Mouse (Mus musculus): ENCODE results near the gene Uncx.

The Uncx gene

GRCm38 (mm10) chr5:139543214-139543613 is at the start of gene Uncx:
Uncx (plus strand) TSS chr5:139543494.
- in situ Hi-C loops (cut with MboI, MseI), result no loop called here

- in situ Hi-C loops (cut with MboI, MseI), result no loop called here
These were observed 49.6 kb upstream of the Uncx start for GRCm38 (mm10) chr5:139493690-139494089.

GRCm38 (mm10) chr5:139495019-139495669 is 48.1 kb upstream of the Uncx start:
- in situ Hi-C loops (cut with MboI, MseI), result no loop called here

- in situ Hi-C loops (cut with MboI, MseI), result no loop called here
These were observed 46.4 kb upstream of the Uncx start for GRCm38 (mm10) chr5:139496939-139497338.

GRCm38 (mm10) chr5:139498791-139499190 is 44.5 kb upstream of the Uncx start:
- in situ Hi-C loops (cut with MboI, MseI), result no loop called here

DNA sequence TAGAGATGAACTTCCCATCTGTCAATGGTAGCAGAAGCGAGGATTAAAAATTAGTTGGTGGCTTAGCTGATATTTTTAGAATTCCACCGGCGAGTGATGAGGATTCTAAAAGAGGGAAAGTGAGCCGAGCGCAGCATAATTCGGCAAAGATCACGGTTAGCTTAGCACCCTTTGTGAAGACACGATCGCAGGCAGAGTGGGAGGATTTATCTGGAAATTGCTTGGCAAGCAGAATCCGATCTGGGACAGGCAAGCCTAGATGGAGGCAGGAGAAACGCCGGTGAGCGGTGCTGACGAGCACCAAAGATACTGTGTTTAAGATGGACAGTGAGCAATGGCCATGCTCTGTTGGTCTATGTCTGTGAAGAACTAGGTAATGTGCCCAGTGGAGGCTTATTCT is 41.0 kb upstream of the Uncx start:
- in situ Hi-C loops (cut with MboI, MseI), result no loop called here

GRCm38 (mm10) chr5:139505073-139505606 is 38.2 kb upstream of the Uncx start:
- in situ Hi-C loops (cut with MboI, MseI), result no loop called here

GRCm38 (mm10) chr5:139506207-139506606 is 37.1 kb upstream of the Uncx start:
- in situ Hi-C loops (cut with MboI, MseI), result no loop called here

DNA sequence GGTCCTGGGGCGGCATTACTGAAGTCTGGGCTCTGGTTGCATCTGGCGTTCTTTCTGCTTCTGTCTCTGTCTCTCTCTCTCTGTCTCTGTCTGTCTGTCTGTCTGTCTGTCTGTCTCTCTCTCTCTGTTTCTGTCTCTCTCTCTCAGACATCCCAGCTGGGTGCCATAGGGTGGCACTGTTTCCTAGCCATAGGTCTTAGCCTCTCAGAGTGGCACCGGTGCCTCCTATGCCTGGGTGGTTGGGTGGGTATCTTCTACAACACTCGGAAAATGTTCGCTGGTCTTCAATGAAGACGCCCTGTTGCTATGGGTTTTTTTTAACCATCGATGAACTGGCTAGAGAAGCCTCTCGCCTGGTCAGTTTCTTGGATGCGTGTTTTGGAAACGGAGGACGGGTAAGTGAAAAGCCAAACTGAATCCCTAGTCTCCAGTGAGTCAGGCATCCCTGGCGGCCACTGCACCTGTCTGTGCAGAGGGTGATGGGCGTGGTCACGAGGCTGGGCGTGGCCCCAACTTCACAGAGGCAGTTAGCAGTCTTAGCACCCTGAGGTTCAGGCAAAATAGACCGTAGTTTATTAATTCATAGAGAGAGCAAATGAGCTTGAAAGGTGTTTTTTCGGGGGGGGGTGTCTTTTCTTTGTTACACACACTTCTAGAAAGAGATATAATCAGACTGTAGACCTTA is 32.5 kb upstream of the Uncx start:
- in situ Hi-C loops (cut with MboI, MseI), result no loop called here

DNA sequence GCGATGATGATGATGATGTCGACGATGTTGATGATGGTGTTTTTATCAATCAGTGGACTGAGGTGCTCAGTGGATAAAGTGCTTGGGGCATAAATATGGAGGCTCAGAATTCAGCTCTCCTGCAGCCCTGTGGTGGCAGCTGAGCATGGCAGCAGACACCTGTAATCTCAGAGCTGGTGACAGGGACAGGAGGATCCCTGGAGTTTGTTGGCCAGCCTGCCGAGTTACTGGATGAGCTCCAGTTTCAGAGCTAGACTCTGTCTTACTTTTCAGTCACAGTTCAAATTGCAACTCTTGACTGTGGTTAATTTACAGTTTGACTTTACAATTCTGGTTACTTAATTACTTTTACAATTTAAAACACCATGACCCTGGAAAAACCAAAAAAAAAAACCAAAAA is 31.1 kb upstream of the Uncx start:
- in situ Hi-C loops (cut with MboI, MseI), result no loop called here

GRCm38 (mm10) chr5:139516281-139516680 is 27.0 kb upstream of the Uncx start:
- in situ Hi-C loops (cut with MboI, MseI), result no loop called here

- in situ Hi-C loops (cut with MboI, MseI), result no loop called here
These were observed 23.0 kb upstream of the Uncx start for GRCm38 (mm10) chr5:139520069-139520834.

DNA sequence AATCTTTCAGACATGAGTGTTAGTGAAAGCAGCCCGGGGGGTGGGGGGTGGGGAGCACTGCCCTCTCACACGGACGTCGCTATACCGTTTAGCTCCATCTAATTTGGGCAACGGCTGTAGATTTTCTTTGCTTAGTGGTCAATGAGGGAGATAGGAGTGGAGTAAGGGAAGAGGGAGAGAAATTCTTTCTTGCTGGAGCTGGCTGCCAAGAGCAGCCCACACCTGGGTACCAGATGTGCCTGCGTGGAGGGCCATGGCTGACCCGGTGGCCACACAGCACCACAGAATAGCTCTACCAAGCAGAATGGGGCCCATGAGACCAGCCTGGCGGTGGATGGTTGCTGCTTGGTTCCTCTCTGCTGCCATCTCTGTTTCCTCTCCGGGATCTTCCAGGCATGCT is 21.3 kb upstream of the Uncx start:
- in situ Hi-C loops (cut with MboI, MseI), result no loop called here

DNA sequence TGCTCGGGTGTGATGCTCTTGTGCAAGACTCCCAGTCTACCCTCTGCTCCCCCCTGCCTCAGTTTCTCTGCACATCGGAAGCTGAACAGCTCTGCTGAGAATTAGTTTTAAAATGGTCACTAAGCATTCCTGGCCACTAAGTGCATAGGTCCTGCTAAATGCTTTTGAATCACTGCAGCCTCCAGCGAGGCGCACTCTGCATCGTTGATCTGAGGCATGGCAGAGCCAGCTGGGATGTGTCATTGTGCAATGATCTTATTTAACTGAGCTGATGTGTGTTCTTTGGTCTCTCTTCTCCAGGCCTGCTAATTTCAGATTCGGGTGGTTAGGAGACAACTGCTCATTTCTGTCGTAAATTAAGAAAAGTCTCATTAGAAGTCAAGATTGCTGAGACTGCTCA is 14.4 kb upstream of the Uncx start:
- in situ Hi-C loops (cut with MboI, MseI), result no loop called here

DNA sequence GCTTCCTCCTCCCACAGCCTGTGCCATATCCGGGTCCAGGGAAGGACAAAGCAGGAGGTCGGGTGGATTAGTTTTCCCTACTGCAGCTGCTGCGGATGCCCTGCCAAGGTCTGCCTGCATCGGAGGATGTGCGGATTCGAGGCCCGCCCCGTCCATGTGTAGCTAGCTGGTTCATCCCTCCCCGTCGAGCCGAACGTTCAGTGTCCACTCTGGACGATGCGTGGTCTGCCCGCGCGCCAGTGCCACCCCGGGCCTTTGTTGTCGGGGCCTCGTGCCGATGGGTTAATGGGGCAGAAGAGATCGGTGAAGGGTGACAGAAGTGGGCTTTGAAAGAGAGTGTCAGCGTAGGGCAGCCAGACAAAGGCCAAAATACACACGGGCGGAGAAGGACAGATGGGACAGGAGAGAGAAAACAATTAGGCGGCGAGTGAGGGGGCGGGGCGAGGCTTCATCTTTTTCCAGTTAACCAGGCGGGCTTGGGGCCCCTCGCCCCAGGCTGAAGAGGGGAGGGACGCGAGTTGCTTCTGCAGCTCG is 7.8 kb upstream of the Uncx start:
- in situ Hi-C loops (cut with MboI, MseI), result loop anchor here (10.0 kb wide), 1 partner anchor 129 kb away; no protein-coding TSS in a partner anchor

- in situ Hi-C loops (cut with MboI, MseI), result loop anchor here (10.0 kb wide), 1 partner anchor 128 kb away; no protein-coding TSS in a partner anchor
These were observed 6.9 kb upstream of the Uncx start for GRCm38 (mm10) chr5:139536211-139536910.

DNA sequence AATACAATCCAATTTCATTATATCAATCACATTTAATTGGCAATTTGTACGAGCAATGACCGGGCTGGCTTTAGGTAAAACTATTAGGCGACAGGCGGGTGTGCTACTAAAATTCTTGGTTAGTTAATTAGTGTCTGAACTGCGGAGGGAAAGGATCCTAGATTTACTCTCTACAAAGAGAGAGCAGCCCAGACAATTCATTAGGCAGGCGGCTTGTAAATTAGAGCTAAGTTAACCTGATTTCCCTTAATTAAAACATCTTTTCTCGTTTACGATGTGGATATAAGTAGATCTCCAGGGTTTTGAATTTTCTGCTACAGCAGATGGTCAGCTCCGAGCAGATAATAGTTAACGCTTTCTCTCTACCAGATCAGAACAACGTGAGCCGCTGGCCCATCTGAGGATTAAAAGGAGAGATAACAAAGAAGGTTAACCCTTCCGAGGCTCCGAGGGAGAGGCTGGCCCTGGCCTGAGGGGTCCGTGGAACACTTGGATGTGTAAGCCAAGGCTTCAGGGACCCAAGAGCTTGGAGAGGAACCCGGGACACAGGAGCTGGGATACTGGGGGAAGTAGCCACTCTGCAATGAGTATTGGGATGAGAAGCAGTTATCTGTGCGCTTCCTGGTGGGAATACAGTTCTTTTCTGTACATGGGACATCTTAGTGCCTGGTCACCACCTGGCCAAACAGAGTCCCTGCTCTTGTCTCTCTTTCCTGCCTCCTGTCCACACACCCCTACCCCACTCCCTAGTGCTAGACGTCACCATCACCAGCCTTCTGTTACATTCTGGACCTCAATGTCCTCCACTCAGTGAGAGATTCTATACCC is 6.2 kb upstream of the Uncx start:
- in situ Hi-C loops (cut with MboI, MseI), result loop anchor here (10.0 kb wide), 1 partner anchor 128 kb away; no protein-coding TSS in a partner anchor

DNA sequence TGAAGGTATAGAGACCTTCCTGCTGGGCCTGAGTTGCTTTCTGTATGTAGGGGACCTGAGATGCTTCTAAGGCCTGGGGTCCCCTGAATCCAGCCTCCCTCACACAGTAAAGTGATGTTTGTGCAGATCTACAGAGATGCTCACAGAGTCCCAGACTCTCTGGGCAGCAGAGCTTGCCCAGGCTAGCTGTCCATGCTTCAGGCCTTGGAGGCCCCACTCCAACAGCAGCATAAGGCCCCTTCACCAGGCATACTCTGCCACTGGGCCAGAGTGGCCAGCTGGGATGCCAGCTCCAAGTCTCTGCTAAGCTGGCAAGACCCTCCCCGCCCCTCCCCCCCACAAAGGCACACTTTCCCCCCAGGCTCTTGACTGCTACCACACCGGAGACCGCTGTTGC is 5.6 kb upstream of the Uncx start:
- in situ Hi-C loops (cut with MboI, MseI), result loop anchor here (10.0 kb wide), 1 partner anchor 127 kb away; no protein-coding TSS in a partner anchor

DNA sequence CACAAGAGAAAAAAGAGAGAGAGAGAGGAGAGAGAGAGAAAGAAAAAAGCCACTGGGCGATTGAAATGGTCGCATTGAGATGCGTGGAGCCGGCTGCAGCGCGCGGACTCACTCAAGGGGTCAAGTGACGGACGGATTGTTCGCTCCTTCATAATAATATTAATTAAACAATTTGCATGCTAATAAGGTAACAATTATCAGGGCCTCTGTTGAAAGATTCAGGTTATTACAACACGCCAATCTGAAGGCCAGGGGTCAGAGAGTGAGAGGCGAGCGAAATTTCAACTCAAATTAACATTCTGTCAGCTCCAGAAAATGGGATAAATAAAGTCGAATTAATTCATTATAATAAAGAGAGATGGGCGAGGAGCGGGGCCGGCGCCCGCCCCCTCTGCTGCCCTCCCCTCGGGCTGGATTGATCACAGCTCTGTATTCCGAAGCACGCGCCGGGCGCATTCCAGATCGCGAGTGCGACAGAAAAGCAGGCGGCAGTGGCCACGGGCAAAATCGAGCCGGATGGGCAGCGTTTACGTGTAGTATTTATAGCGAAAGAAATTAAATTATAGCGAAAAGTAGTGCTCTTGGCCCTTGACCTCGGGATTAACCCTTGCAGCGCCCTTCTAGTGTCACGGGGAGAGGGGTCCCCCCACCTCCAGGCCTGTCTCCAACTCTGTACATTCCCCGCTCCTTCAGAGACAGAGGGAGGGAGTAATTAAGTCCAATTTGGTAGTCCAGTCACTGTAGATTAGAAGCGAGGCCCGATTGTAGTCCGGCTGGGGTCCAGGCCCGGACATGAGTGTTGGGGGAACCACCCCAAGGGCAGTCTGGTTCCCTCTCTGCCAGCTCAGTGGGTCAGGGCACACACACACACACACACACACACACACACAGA is 1.9 kb upstream of the Uncx start:
- in situ Hi-C loops (cut with MboI, MseI), result no loop called here

GRCm38 (mm10) chr5:139542043-139542365 is 1.3 kb upstream of the Uncx start:
- in situ Hi-C loops (cut with MboI, MseI), result no loop called here
